Mouse (Mus musculus) embryonic fibroblast, embryonic 13.5 days (primary cell): Measurements from ENCODE around the gene Spred2. TPM values are rescaled to one million over a fixed set of nuclear protein-coding genes. Genes with fewer than 3 reads are reported as not detected.
A peak's percentile ranks its signal among the peaks of the same experiment; 100 is the strongest.

Experiments used
- H3K27ac ChIP-seq: 2 replicates; pipeline ENCODE4 v1.5.1; 2012; ENCODE audit warnings: low read length, control low read depth, inconsistent platforms; ENCODE audit not compliant: insufficient read depth
- H3K4me1 ChIP-seq: 2 replicates; pipeline ENCODE4 v1.6.1; 2011; ENCODE audit warnings: low read length; ENCODE audit not compliant: control insufficient read depth, insufficient read depth
- H3K4me3 ChIP-seq: 2 replicates; pipeline ENCODE4 v1.5.1; 2011; ENCODE audit warnings: mild to moderate bottlenecking, control low read depth, low read length; ENCODE audit not compliant: insufficient read depth
- CTCF ChIP-seq: IDR thresholded peaks from 2 replicates; pipeline ENCODE4 v1.5.1; 2011; ENCODE audit warnings: mild to moderate bottlenecking, control low read depth, low read length, moderate library complexity, borderline replicate concordance; ENCODE audit not compliant: insufficient read depth
- POLR2A ChIP-seq: IDR thresholded peaks from 2 replicates; pipeline ENCODE4 v1.6.1; 2011; ENCODE audit warnings: low read depth, mild to moderate bottlenecking, control low read depth, low read length, moderate library complexity
- polyA plus RNA-seq: library from polyadenylated mRNA; stranded (reverse); fragments of >200 nt; gene quantifications from 2 replicates; pipeline ENCODE4 v1.2.4, GENCODE M21; 2011; ENCODE audit warnings: low read depth; ENCODE audit not compliant: missing spikeins, insufficient read length

The Spred2 gene
- polyA plus RNA-seq, 1 experiment = 26.3 TPM

GRCm38 (mm10) chr11:20064926-20065325, 140.8 kb downstream of the Spred2 start:
- Histone ChIP-seq H3K27ac (no peak overlapping the region), H3K4me3 (no peak overlapping the region), H3K4me1 (peaks cover 8% of the 10 kb centered on the region)
- TF ChIP-seq CTCF = no peak
- TF ChIP-seq POLR2A = no peak

- H3K4me1 ChIP-seq = peaks cover 8% of the 10 kb centered on the region
- no peak overlapping the region for H3K4me3 ChIP-seq
- H3K27ac ChIP-seq = peak overlapping the region; percentile 51; the same call in 1 of the 2 replicates
- no peak for TF ChIP-seq CTCF
- no peak for TF ChIP-seq POLR2A
Measured at GRCm38 (mm10) chr11:20066106-20066505, 141.9 kb downstream of the Spred2 start.

- Histone ChIP-seq H3K4me3 (no peak overlapping the region), H3K27ac (no peak overlapping the region), H3K4me1 (peaks cover 8% of the 10 kb centered on the region)
- TF ChIP-seq CTCF (no peak), POLR2A (no peak)
Measured at GRCm38 (mm10) chr11:20067521-20067920, 143.3 kb downstream of the Spred2 start.

GRCm38 (mm10) chr11:20068346-20069004, 144.3 kb downstream of the Spred2 start:
- TF ChIP-seq CTCF = no peak
- no peak for TF ChIP-seq POLR2A

GRCm38 (mm10) chr11:20072174-20072573, 148.0 kb downstream of the Spred2 start:
- no peak overlapping the region for H3K4me3 ChIP-seq
- no peak overlapping the region for H3K27ac ChIP-seq
- no peaks in the 10 kb centered on the region for H3K4me1 ChIP-seq
- TF ChIP-seq POLR2A = no peak
- no peak for TF ChIP-seq CTCF

More at GRCm38 (mm10) chr11:20068346-20069004, 144.3 kb downstream of the Spred2 start:
- Histone ChIP-seq H3K4me3 (no peak overlapping the region), H3K4me1 (peaks cover 8% of the 10 kb centered on the region), H3K27ac (no peak overlapping the region)

- Histone ChIP-seq H3K4me3 (no peak overlapping the region), H3K4me1 (no peaks in the 10 kb centered on the region), H3K27ac (no peak overlapping the region)
- TF ChIP-seq POLR2A (no peak), CTCF (no peak)
Measured at GRCm38 (mm10) chr11:20072826-20073225, 148.7 kb downstream of the Spred2 start.

Other genes starting within 250 kb of the Spred2 start
- gene Actr2, start 188.5 kb downstream of the Spred2 start, polyA plus RNA-seq = 194 and 242 TPM in 2 replicates